Mouse (Mus musculus) embryonic fibroblast, embryonic 13.5 days (primary cell): Measurements from ENCODE around the gene Fam19a2.

ENCODE experiments used
- CTCF ChIP-seq: IDR thresholded peaks from 2 replicates; pipeline ENCODE4 v1.5.1; 2011; ENCODE audit warnings: mild to moderate bottlenecking, control low read depth, low read length, moderate library complexity, borderline replicate concordance; ENCODE audit not compliant: insufficient read depth
- POLR2A ChIP-seq: IDR thresholded peaks from 2 replicates; pipeline ENCODE4 v1.6.1; 2011; ENCODE audit warnings: low read depth, mild to moderate bottlenecking, control low read depth, low read length, moderate library complexity

- TF ChIP-seq CTCF (no peak), POLR2A (no peak)
Observed at GRCm38 (mm10) chr10:123326271-123326670, 62.5 kb downstream of the Fam19a2 start.
